Mouse (Mus musculus) E14TG2a.4 (cell line): ENCODE results near the gene Lmnb2.

ENCODE experiments used
- CTCF ChIP-seq: conservative IDR thresholded peaks from 2 replicates; pipeline ENCODE4 v1.5.1; 2014; ENCODE audit warnings: low read length
- NANOG ChIP-seq: IDR thresholded peaks from 2 replicates; pipeline ENCODE4 v1.6.1; 2014; ENCODE audit warnings: borderline replicate concordance, low read length, mixed read lengths

DNA sequence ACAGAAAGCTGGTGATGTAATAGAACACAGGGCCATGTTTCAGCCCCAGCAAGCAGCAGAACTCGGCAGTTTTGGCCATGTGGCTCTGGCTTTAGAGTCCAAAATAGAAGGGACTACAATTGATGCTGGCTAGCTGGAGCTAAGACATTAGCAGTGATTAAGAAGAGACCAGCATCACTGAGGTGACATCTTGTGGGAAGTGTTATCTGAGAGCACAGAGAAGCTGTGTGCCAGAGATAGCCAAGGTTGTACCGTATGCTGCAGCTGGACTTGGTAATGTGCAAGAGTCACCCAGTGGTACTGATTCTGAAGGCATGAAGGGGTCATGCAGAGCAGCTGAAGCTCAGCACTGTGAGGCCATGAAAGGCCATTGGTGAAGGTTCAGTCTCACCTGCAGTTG, 2.8 kb downstream of the Lmnb2 start:
- TF ChIP-seq CTCF: no peak
- TF ChIP-seq NANOG: no peak
